Mouse (Mus musculus) urinary bladder, postnatal 4 days (tissue): ENCODE results near the gene Etfa.

Experiments
- DNase-seq, 2 experiments: peaks; one replicate each; pipeline ENCODE4 v3.0.0; 2021 to 2022; ENCODE audit warnings: low spot score in 2 of 2

The Etfa gene

DNA sequence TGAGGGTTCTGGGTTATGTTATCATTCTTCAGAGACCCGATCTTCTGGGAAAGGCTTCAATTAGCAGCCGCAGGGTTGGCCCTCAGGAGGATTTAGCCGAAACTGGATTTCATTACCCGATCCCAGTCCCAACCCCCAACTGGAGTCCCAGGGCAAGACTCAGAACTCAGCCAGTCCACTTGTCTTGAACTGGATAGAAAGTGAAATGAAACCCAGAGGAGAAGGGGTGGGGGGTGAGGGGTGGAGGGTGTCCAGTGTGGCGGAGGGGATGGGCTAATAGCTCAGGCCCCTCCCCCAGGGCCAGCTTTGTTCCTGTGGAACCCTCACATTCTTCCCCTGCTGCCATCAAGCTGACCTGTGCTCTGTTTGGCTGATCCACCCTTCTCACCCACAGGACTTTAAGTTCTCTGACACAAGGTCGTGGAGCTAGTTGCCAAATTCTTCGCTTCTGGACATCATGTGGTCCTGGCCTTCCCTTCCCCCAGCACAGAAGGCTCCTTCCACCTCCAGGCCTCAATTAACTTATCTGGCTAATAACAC, 86.7 kb downstream of the Etfa start:
- DNase-seq = no peak

DNA sequence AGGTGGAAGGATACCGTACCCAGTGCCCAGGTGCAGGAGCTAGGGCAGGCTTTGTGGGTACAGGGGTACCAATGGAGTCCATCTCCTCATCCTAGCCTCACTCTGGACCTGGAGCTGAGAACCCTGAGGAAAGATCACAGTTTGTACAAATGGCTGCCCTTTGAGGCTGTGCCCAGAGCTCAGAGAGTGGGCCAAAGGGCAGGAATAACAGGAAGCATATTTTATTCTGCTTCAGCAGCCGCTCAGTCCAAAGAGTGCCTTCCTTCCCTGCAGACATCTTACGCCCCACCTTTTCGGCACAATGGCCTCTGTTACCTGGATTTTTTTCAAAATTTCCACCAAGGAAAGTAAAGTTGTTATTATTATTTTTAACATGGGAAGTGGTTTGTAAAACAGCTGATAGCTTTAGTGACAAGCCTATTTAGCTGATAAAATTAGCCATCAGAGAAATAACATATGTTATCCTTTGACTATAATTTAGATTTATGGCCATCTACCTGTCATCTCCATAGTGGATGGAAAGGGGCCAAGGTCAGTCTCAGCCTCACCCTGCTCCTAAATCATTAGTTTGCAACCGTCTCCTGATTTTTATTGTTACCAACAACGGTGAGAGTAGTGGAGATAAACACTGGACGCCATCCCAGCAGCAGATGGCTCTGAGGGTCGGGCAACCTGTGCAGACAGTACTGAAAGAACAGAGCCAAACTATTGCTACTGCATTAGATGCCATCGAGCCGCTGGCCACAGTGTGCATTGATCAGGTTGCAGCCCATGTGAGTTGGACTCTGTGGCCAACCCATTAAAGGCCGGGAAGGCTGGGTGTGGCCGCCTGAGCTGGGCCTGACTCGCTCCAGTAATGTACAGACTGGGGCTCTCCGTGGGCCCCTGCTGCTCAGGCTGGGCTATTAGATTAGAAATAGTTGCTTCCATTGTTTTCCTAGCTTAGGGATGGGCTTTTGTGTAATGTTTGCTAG, 88.3 kb downstream of the Etfa start:
- DNase-seq = no peak

DNA sequence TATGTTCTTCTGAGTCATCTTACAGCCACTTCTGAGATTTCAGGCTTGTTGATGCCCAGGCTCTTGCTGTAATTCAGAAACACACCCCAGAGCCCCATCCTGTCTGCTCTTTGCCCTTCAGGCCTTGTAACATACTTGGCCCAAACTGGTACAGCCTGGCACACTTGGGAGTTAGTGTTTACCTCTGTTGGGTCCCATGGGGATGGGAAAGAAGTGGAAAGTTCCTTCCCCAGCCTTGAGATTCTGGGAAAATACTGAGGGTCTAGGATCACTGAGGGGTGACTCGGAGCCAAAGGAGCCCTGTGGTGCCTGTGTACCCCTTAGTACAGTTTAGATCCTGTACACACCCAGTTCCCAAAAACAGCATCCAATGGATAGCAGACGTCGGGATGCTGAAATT, 90.3 kb downstream of the Etfa start:
- no peak for DNase-seq

DNA sequence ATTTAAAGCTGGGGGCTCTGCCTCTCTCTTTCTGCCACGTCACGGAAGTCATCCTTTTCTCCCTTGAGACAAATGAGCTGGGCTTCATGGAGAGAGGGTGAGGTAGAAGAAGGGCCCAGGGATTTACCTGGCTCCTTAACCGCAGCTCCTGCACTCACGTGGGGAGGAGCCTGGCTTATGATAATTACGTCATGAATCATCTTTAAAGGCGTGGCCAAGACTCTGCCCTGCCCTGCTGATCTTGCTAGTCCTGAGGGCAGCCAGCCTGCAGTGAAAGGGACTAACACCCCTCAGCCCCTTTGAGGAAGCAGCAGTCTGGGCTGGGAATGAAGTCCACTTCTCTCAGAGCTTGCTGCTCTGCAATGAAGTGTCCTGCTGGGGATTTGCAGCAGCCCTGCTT, 100.9 kb downstream of the Etfa start:
- no peak for DNase-seq

DNA sequence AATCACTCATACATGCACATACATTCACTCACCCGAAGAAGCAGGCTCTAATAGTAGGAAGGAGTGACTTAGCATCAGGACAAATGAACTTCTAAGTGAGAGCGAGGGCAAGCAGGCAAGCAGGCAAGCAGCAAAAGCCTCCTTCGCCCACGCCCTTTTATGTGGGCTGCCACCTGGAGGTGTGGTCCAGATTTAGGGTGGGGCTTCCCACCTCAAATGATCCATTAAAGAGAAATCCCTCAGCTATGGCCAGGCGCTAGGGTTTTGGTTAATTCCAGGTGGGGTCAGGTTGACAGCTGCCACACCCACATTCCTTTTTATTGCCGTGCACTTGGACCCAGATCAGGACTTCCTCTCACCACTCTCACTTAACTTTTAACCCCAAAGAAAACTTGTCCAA, 101.6 kb downstream of the Etfa start:
- no peak for DNase-seq

DNA sequence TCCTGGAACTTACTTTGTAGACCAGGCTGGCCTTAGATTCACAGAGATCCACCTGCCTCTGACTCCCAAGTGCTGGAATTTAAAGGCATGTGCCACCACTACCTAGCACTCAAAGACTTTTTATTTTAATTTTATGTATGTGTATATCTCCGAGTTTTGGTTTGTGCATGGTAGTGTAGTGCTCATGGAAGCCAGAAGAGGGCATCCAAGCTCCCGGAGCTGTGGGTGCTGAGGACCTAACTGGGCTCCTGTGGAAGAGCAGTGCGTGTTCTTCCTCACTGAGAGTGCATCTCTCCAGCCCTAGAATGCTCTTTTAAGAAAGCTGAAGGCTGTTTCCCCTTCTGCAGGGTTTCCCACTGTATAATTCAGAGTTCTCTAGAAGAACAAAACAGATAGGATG, 102.2 kb downstream of the Etfa start:
- DNase-seq = no peak

DNA sequence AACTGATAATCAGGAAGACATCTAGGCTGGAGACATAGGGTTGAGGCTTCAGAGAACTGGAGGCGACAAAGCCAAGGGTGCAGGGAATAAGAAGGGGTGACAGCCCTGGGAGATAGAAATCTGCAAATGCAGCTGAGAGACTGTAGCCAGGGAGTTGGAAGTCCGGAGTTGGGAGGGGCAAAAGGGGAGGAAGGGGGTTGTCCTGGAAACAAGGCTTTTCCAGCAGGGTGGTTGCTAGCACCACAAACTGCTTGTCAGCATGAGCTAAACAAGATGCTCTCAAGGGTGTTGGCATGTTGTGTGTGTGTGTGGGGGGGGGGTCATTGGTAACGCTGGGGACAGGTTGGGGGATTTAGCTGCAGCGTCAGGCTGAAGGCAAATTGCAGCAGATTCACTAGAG, 103.2 kb downstream of the Etfa start:
- no peak for DNase-seq

DNA sequence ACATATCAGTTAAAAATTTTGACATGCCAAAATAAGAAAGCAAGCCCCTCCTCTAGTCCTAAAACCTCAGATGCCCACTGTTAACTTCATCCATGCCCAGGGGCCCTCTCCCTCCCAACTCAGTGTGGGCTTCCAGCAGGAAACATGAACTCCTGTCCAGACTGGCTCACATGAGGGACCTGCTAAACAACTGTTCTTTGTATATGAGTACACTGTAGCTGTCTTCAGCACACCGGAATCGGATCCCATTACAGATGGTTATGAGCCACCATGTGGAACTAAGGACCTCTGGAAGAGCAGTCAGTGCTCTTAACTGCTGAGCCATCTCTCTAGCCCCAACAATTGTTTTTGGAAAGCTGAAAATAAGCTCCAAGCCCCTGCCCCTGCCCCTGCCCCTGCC, 105.3 kb downstream of the Etfa start:
- DNase-seq = no peak

DNA sequence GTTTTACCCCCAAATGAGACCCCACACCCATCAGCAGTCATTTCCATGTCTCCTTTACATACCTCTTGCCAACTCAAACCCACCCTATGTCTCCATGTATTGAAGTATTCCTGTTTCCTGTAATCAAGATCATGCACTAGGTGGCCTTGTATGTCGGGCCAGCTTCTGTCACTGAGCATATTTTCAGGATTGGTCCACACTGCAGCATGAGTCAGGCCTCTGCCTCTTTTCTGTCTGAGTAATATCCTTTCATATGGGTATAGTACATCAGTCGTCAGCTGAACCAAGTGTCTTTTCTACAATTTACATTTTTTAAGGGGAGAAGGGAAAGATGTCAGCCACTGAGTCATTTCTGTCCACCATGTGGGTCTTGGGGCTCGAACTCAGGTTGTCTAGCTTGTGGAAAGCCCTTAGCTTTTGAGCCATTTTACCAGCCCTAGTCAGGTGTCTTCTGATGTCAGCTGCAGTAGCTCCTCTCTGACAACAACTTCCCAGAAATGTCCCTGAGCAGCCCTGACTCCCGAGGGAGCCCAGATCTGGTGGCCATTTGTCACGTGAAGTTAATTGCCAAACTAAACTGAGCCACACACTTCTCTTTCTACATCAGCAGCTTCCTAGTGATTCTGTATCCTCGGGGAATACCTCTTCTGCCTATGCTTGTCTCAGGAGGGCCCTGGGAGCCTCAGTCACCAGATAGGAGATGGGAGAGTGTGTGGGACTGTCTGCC, 106.9 kb downstream of the Etfa start:
- DNase-seq = no peak
